Mouse (Mus musculus): Measurements from ENCODE around the gene Tspoap1. TPM values are rescaled to one million over a fixed set of nuclear protein-coding genes. Genes with fewer than 3 reads are reported as not detected.

Gene Tspoap1
- total RNA-seq, 2 experiments from 2014 or later: 146 to 163 TPM

- DNase-seq: no peak
Observed at GRCm38 (mm10) chr11:87745632-87746555, 14.4 kb upstream of the Tspoap1 start.

- no peak for DNase-seq
Observed at GRCm38 (mm10) chr11:87747312-87747711, 13.0 kb upstream of the Tspoap1 start.

GRCm38 (mm10) chr11:87747716-87748115 is 12.6 kb upstream of the Tspoap1 start:
- DNase-seq: no peak

- DNase-seq: no peak
Observed at GRCm38 (mm10) chr11:87748132-87749119, 11.9 kb upstream of the Tspoap1 start.

GRCm38 (mm10) chr11:87749192-87750042 is 10.9 kb upstream of the Tspoap1 start:
- no peak for DNase-seq

- DNase-seq: no peak
Observed at GRCm38 (mm10) chr11:87750043-87750421, 10.3 kb upstream of the Tspoap1 start.

GRCm38 (mm10) chr11:87750521-87750920 is 9.8 kb upstream of the Tspoap1 start:
- DNase-seq: no peak

GRCm38 (mm10) chr11:87751031-87751430 is 9.3 kb upstream of the Tspoap1 start:
- DNase-seq: no peak

- DNase-seq: no peak
Observed at GRCm38 (mm10) chr11:87751491-87751966, 8.8 kb upstream of the Tspoap1 start.

GRCm38 (mm10) chr11:87752307-87752706 is 8.0 kb upstream of the Tspoap1 start:
- DNase-seq: no peak

GRCm38 (mm10) chr11:87753255-87753654 is 7.1 kb upstream of the Tspoap1 start:
- no peak for DNase-seq

- DNase-seq: no peak
Observed at GRCm38 (mm10) chr11:87753891-87754501, 6.3 kb upstream of the Tspoap1 start.

GRCm38 (mm10) chr11:87754603-87755002 is 5.7 kb upstream of the Tspoap1 start:
- no peak for DNase-seq

- DNase-seq: no peak
Observed at GRCm38 (mm10) chr11:87755360-87756017, 4.9 kb upstream of the Tspoap1 start.

- DNase-seq: no peak
Observed at GRCm38 (mm10) chr11:87756251-87756820, 4.0 kb upstream of the Tspoap1 start.

- DNase-seq: no peak
Observed at GRCm38 (mm10) chr11:87757001-87757954, 3.1 kb upstream of the Tspoap1 start.

- DNase-seq: no peak
Observed at GRCm38 (mm10) chr11:87758161-87758911, 2.0 kb upstream of the Tspoap1 start.

- DNase-seq: no peak
Observed at GRCm38 (mm10) chr11:87758957-87759608, 1.3 kb upstream of the Tspoap1 start.

Data from layer of hippocampus, postnatal 36 days (tissue).